Mouse (Mus musculus) neural tube, embryonic 13.5 days (tissue): ENCODE measurements at regions not wholly inside any gene's neighbourhood (a gene's known extent, or its start where the extent isn't known, plus 50 kb on each side); places are given as distances from the start of the nearest gene placed in this dataset.

Experiments
- ATAC-seq: fragments of 200-750 bp; cut with Nextera tagmentation; 2 replicates; pipeline ENCODE4 v1.8.0; 2017; ENCODE audit warnings: low read depth, mild to moderate bottlenecking, moderate TSS enrichment, moderate library complexity
- H3K27ac ChIP-seq: fragments of 300-500 bp; sonication (generic); replicated peaks from 2 replicates; pipeline ENCODE4 v1.5.1; 2015; ENCODE audit warnings: moderate library complexity, mild to moderate bottlenecking, inconsistent platforms
- H3K27me3 ChIP-seq: fragments of 300-500 bp; sonication (generic); 2 replicates; pipeline ENCODE4 v1.6.1; 2015; ENCODE audit warnings: mild to moderate bottlenecking, inconsistent platforms
- H3K36me3 ChIP-seq: fragments of 300-500 bp; sonication (generic); 2 replicates; pipeline ENCODE4 v1.6.1; 2015; ENCODE audit warnings: mild to moderate bottlenecking, inconsistent platforms
- H3K4me1 ChIP-seq: fragments of 300-500 bp; sonication (generic); replicated peaks from 2 replicates; pipeline ENCODE4 v1.6.1; 2015; ENCODE audit warnings: inconsistent platforms
- H3K4me2 ChIP-seq: fragments of 300-500 bp; sonication (generic); 2 replicates; pipeline ENCODE4 v1.6.1; 2015; ENCODE audit warnings: inconsistent platforms, mild to moderate bottlenecking, moderate library complexity
- H3K4me3 ChIP-seq: fragments of 300-500 bp; sonication (generic); 2 replicates; pipeline ENCODE4 v1.5.1; 2015; ENCODE audit warnings: mild to moderate bottlenecking, inconsistent platforms
- H3K9ac ChIP-seq: fragments of 300-500 bp; sonication (generic); 2 replicates; pipeline ENCODE4 v1.6.1; 2015; ENCODE audit warnings: moderate library complexity, mild to moderate bottlenecking, inconsistent platforms
- H3K9me3 ChIP-seq: fragments of 300-500 bp; sonication (generic); 2 replicates; pipeline ENCODE4 v1.6.1; 2016; ENCODE audit warnings: inconsistent platforms
- WGBS: fragments of 180-500 bp; shearing (Covaris S2); methylation state at CpG from one replicate; pipeline ENCODE4 v1.1.7; 2015; 5-methylcytosine and 5-hydroxymethylcytosine counted together

GRCm38 (mm10) chr4:105648820-105649446, 140.7 kb upstream of the Gm12728 start:
- Histone ChIP-seq H3K9ac (no peak overlapping the region), H3K27ac (peak overlapping the region; percentile 39; the same call in 1 of the 2 replicates), H3K4me3 (no peak overlapping the region), H3K9me3 (no peaks in the 10 kb centered on the region), H3K4me2 (no peak overlapping the region), H3K36me3 (no peaks in the 10 kb centered on the region), H3K4me1 (peaks cover 15% of the 10 kb centered on the region), H3K27me3 (no peaks in the 10 kb centered on the region)
- ATAC-seq: peak; percentile 69; the same call in 1 of the 2 replicates
- WGBS: 31% methylated on average over 7 of the region's 7 CpGs

- no peak overlapping the region for H3K9ac ChIP-seq
- H3K27ac ChIP-seq: peak overlapping the region; percentile 39; the same call in 1 of the 2 replicates
- no peaks in the 10 kb centered on the region for H3K9me3 ChIP-seq
- 78% methylated on average over 2 of the region's 2 CpGs for WGBS
- no peak for ATAC-seq
- no peak overlapping the region for H3K4me2 ChIP-seq
- H3K27me3 ChIP-seq: no peaks in the 10 kb centered on the region
- H3K4me3 ChIP-seq: no peak overlapping the region
- no peaks in the 10 kb centered on the region for H3K36me3 ChIP-seq
- peaks cover 15% of the 10 kb centered on the region for H3K4me1 ChIP-seq
These were observed 140.2 kb upstream of the Gm12728 start for GRCm38 (mm10) chr4:105649447-105649833.

- H3K4me2 ChIP-seq: no peak overlapping the region
- no peak for ATAC-seq
- H3K27me3 ChIP-seq: no peaks in the 10 kb centered on the region
- H3K27ac ChIP-seq: no peak overlapping the region
- H3K4me3 ChIP-seq: no peak overlapping the region
- no peaks in the 10 kb centered on the region for H3K9me3 ChIP-seq
- WGBS: 76% methylated on average over 5 of the region's 5 CpGs
- no peak overlapping the region for H3K9ac ChIP-seq
- H3K36me3 ChIP-seq: no peaks in the 10 kb centered on the region
- no peaks in the 10 kb centered on the region for H3K4me1 ChIP-seq
These were observed 133.5 kb upstream of the Gm12728 start for GRCm38 (mm10) chr4:105656071-105656655.

GRCm38 (mm10) chr4:105658581-105658980, 131.1 kb upstream of the Gm12728 start:
- H3K27me3 ChIP-seq: no peaks in the 10 kb centered on the region
- H3K9me3 ChIP-seq: no peaks in the 10 kb centered on the region
- no peak overlapping the region for H3K4me2 ChIP-seq
- no peaks in the 10 kb centered on the region for H3K36me3 ChIP-seq
- H3K9ac ChIP-seq: no peak overlapping the region
- 71% methylated on average over 3 of the region's 3 CpGs for WGBS
- no peak overlapping the region for H3K4me3 ChIP-seq
- no peak overlapping the region for H3K27ac ChIP-seq
- no peak for ATAC-seq
- no peaks in the 10 kb centered on the region for H3K4me1 ChIP-seq

GRCm38 (mm10) chr4:105676690-105677089, 113.0 kb upstream of the Gm12728 start:
- WGBS: 77% methylated on average over 1 of the region's 1 CpGs
- no peaks in the 10 kb centered on the region for H3K27me3 ChIP-seq
- no peak overlapping the region for H3K4me3 ChIP-seq
- ATAC-seq: no peak
- H3K36me3 ChIP-seq: no peaks in the 10 kb centered on the region
- no peak overlapping the region for H3K4me2 ChIP-seq
- H3K9me3 ChIP-seq: no peaks in the 10 kb centered on the region
- no peak overlapping the region for H3K9ac ChIP-seq
- H3K4me1 ChIP-seq: no peaks in the 10 kb centered on the region
- no peak overlapping the region for H3K27ac ChIP-seq

- Histone ChIP-seq H3K9me3 (no peaks in the 10 kb centered on the region), H3K36me3 (no peaks in the 10 kb centered on the region), H3K27me3 (no peaks in the 10 kb centered on the region), H3K4me2 (no peak overlapping the region), H3K4me3 (no peak overlapping the region), H3K27ac (no peak overlapping the region), H3K9ac (no peak overlapping the region), H3K4me1 (no peaks in the 10 kb centered on the region)
- WGBS: 28% methylated on average over 3 of the region's 3 CpGs
- ATAC-seq: no peak
These were observed 99.0 kb upstream of the Gm12728 start for GRCm38 (mm10) chr4:105690716-105691115.

GRCm38 (mm10) chr4:105692380-105692779, 97.3 kb upstream of the Gm12728 start:
- WGBS: 79% methylated on average over 4 of the region's 4 CpGs

GRCm38 (mm10) chr4:105695895-105696294, 93.8 kb upstream of the Gm12728 start:
- WGBS: 74% methylated on average over 2 of the region's 2 CpGs
- Histone ChIP-seq H3K9ac (no peak overlapping the region), H3K4me1 (no peaks in the 10 kb centered on the region), H3K36me3 (no peaks in the 10 kb centered on the region), H3K27ac (no peak overlapping the region), H3K4me2 (no peak overlapping the region), H3K9me3 (no peaks in the 10 kb centered on the region), H3K27me3 (no peaks in the 10 kb centered on the region), H3K4me3 (no peak overlapping the region)
- ATAC-seq: no peak

More at GRCm38 (mm10) chr4:105692380-105692779, 97.3 kb upstream of the Gm12728 start:
- Histone ChIP-seq H3K4me1 (no peaks in the 10 kb centered on the region), H3K4me3 (no peak overlapping the region), H3K27me3 (no peaks in the 10 kb centered on the region), H3K4me2 (no peak overlapping the region), H3K36me3 (no peaks in the 10 kb centered on the region), H3K9ac (no peak overlapping the region), H3K27ac (no peak overlapping the region), H3K9me3 (no peaks in the 10 kb centered on the region)
- ATAC-seq: no peak

- Histone ChIP-seq H3K27ac (no peak overlapping the region), H3K4me3 (no peak overlapping the region), H3K9ac (no peak overlapping the region), H3K4me1 (no peaks in the 10 kb centered on the region), H3K4me2 (no peak overlapping the region), H3K36me3 (no peaks in the 10 kb centered on the region), H3K27me3 (no peaks in the 10 kb centered on the region), H3K9me3 (no peaks in the 10 kb centered on the region)
- ATAC-seq: no peak
- WGBS: 91% methylated on average over 4 of the region's 4 CpGs
These were observed 92.5 kb upstream of the Gm12728 start for GRCm38 (mm10) chr4:105697123-105697522.

- Histone ChIP-seq H3K4me3 (no peak overlapping the region), H3K4me2 (no peak overlapping the region), H3K27me3 (no peaks in the 10 kb centered on the region), H3K9me3 (no peaks in the 10 kb centered on the region), H3K36me3 (no peaks in the 10 kb centered on the region), H3K9ac (no peak overlapping the region), H3K27ac (no peak overlapping the region), H3K4me1 (no peaks in the 10 kb centered on the region)
- WGBS: 57% methylated on average over 3 of the region's 3 CpGs
- no peak for ATAC-seq
These were observed 87.6 kb upstream of the Gm12728 start for GRCm38 (mm10) chr4:105702036-105702435.

GRCm38 (mm10) chr4:105703408-105703807, 86.3 kb upstream of the Gm12728 start:
- H3K4me2 ChIP-seq: no peak overlapping the region
- no peak overlapping the region for H3K27ac ChIP-seq
- H3K9me3 ChIP-seq: no peaks in the 10 kb centered on the region
- H3K27me3 ChIP-seq: no peaks in the 10 kb centered on the region
- no peak overlapping the region for H3K4me3 ChIP-seq
- H3K36me3 ChIP-seq: no peaks in the 10 kb centered on the region
- H3K4me1 ChIP-seq: no peaks in the 10 kb centered on the region
- ATAC-seq: no peak
- H3K9ac ChIP-seq: no peak overlapping the region
- WGBS: 80% methylated on average over 3 of the region's 3 CpGs

GRCm38 (mm10) chr4:105704271-105704670, 85.4 kb upstream of the Gm12728 start:
- Histone ChIP-seq H3K4me3 (no peak overlapping the region), H3K9me3 (no peaks in the 10 kb centered on the region), H3K36me3 (no peaks in the 10 kb centered on the region), H3K4me2 (no peak overlapping the region), H3K27me3 (no peaks in the 10 kb centered on the region), H3K27ac (no peak overlapping the region), H3K9ac (no peak overlapping the region), H3K4me1 (no peaks in the 10 kb centered on the region)
- WGBS: 93% methylated on average over 9 of the region's 9 CpGs
- no peak for ATAC-seq

- no peak overlapping the region for H3K4me3 ChIP-seq
- no peak overlapping the region for H3K4me2 ChIP-seq
- ATAC-seq: no peak
- H3K27ac ChIP-seq: no peak overlapping the region
- no peaks in the 10 kb centered on the region for H3K27me3 ChIP-seq
- no peak overlapping the region for H3K9ac ChIP-seq
- H3K9me3 ChIP-seq: no peaks in the 10 kb centered on the region
- H3K4me1 ChIP-seq: no peaks in the 10 kb centered on the region
- 65% methylated on average over 6 of the region's 6 CpGs for WGBS
- no peaks in the 10 kb centered on the region for H3K36me3 ChIP-seq
These were observed 83.7 kb upstream of the Gm12728 start for GRCm38 (mm10) chr4:105705996-105706395.
